ENCODE assay signal across 8 mouse cellular contexts in genomic region chr3:87996971-87997614, GRCm38 (mm10). TPM values are rescaled to one million over a fixed set of nuclear protein-coding genes. Genes with fewer than 3 reads are reported as not detected.
A peak's percentile ranks its signal among the peaks of the same experiment; 100 is the strongest.
DNase-seq lines count a peak whose midpoint lies in the region; ATAC-seq and TF ChIP-seq lines count a peak whose summit lies in the region.

No protein-coding gene starts in this region.

- H3K4me3 ChIP-seq in testis, adult 2 months (ENCODE audit: control insufficient read depth, low read depth, low read length): peak overlapping the region; percentile 14; the same call in 1 of the 2 replicates
- H3K4me3 ChIP-seq in forebrain, embryonic 12.5 days (replicated peaks): peak overlapping the region; percentile 35

- no peak for ATAC-seq in forebrain, embryonic 12.5 days (ENCODE audit: low FRiP score)
- ATAC-seq in megakaryocyte-erythroid progenitor cell, adult 5-6 weeks (replicated peaks; ENCODE audit: low FRiP score, low TSS enrichment, poor library complexity, severe bottlenecking): peak; percentile 28; the same call in 1 of the 2 replicates
- no peak for ATAC-seq in frontal cortex, adult (ENCODE audit: low TSS enrichment)

- peak overlapping the region; percentile 44; the same call in 1 of the 2 replicates for H3K9ac ChIP-seq in forebrain, embryonic 12.5 days

- H3K27ac ChIP-seq in testis, adult 2 months (ENCODE audit: control insufficient read depth, insufficient read depth, low read depth, low read length): no peak overlapping the region
- H3K27ac ChIP-seq in forebrain, embryonic 12.5 days: no peak overlapping the region

- under 1% methylated on average over 49 of the region's 49 CpGs for WGBS in forebrain, embryonic 12.5 days

- DNase-seq in testis, postnatal 14 days (ENCODE audit: low spot score): no peak
- peak; percentile 67 for DNase-seq in kidney, postnatal 10 days
- no peak for DNase-seq in spleen, postnatal 4 days (ENCODE audit: low spot score in 2 of 2)
- no peak for DNase-seq in c-Kit-positive CD71-positive TER-119-positive erythroid progenitor cells, embryonic 14.5 days (ENCODE audit: low spot score)

- no peak for TF ChIP-seq POLR2A in testis, adult 2 months (IDR thresholded peaks at IDR 0.05; ENCODE audit: control insufficient read depth, low read depth, low read length)

- H3K9me3 ChIP-seq in forebrain, embryonic 12.5 days: no peaks in the 10 kb centered on the region

- TF ChIP-seq CTCF in testis, adult 2 months (IDR thresholded peaks at IDR 0.05; ENCODE audit: control insufficient read depth, insufficient read depth, insufficient replicate concordance, low read depth, low read length): no peak

- peaks cover 24% of the 10 kb centered on the region for H3K4me1 ChIP-seq in testis, adult 2 months (ENCODE audit: control insufficient read depth, insufficient read depth, low read length)
- peaks cover 40% of the 10 kb centered on the region for H3K4me1 ChIP-seq in forebrain, embryonic 12.5 days

- peaks cover 4% of the 10 kb centered on the region; the same call in 1 of the 2 replicates for H3K27me3 ChIP-seq in testis, adult 2 months (ENCODE audit: control insufficient read depth, insufficient read depth, low read length)
- H3K27me3 ChIP-seq in forebrain, embryonic 12.5 days: peaks cover 100% of the 10 kb centered on the region

- no peaks in the 10 kb centered on the region for H3K36me3 ChIP-seq in testis, adult 2 months (ENCODE audit: control insufficient read depth, insufficient read depth, low read length)
- H3K36me3 ChIP-seq in forebrain, embryonic 12.5 days (replicated peaks): no peaks in the 10 kb centered on the region

- H3K4me2 ChIP-seq in forebrain, embryonic 12.5 days: peak overlapping the region; percentile 53

RNA-seq across cellular contexts. Expression of gene Bcan, which starts 2.9 kb away (rescaled TPM):
- polyA plus RNA-seq in testis, adult 2 months (2012; rRNA removed): 0.13 and 0.23 TPM in 2 replicates
- 1.7 and 3.6 TPM in 2 replicates for polyA plus RNA-seq in forebrain, embryonic 12.5 days (2016; fragmentation: Nextera tagmentation; extraction: Ambion mirVana)
- not detected in 2 replicates for total RNA-seq in megakaryocyte-erythroid progenitor cell, adult 5-6 weeks (2014; fragmentation: Nextera tagmentation)
- not detected in 2 replicates for total RNA-seq in megakaryocyte-erythroid progenitor cell, adult 5-6 weeks (2017)

RNA-seq across cellular contexts. Expression of gene Nes, which starts 26.2 kb away (rescaled TPM):
- 0.26 and 0.51 TPM in 2 replicates for polyA plus RNA-seq in testis, adult 2 months (2012; rRNA removed)
- polyA plus RNA-seq in forebrain, embryonic 12.5 days (2016; fragmentation: Nextera tagmentation; extraction: Ambion mirVana): 148 and 162 TPM in 2 replicates
- not detected in 2 replicates for total RNA-seq in megakaryocyte-erythroid progenitor cell, adult 5-6 weeks (2014; fragmentation: Nextera tagmentation)
- total RNA-seq in megakaryocyte-erythroid progenitor cell, adult 5-6 weeks (2017): 0.84 TPM in 1 of 2 replicates, not detected in the other

RNA-seq across cellular contexts. Expression of gene Hapln2, which starts 30.3 kb away (rescaled TPM):
- polyA plus RNA-seq in testis, adult 2 months (2012; rRNA removed): 14.0 and 15.7 TPM in 2 replicates
- not detected in 2 replicates for polyA plus RNA-seq in forebrain, embryonic 12.5 days (2016; fragmentation: Nextera tagmentation; extraction: Ambion mirVana)
- not detected in 2 replicates for total RNA-seq in megakaryocyte-erythroid progenitor cell, adult 5-6 weeks (2014; fragmentation: Nextera tagmentation)
- not detected in 2 replicates for total RNA-seq in megakaryocyte-erythroid progenitor cell, adult 5-6 weeks (2017)

RNA-seq across cellular contexts. Expression of gene Gpatch4, which starts 45.8 kb away (rescaled TPM):
- 6.7 and 6.9 TPM in 2 replicates for polyA plus RNA-seq in testis, adult 2 months (2012; rRNA removed)
- 31.4 and 32.0 TPM in 2 replicates for polyA plus RNA-seq in forebrain, embryonic 12.5 days (2016; fragmentation: Nextera tagmentation; extraction: Ambion mirVana)
- total RNA-seq in megakaryocyte-erythroid progenitor cell, adult 5-6 weeks (2014; fragmentation: Nextera tagmentation): 48.6 and 79.2 TPM in 2 replicates
- total RNA-seq in megakaryocyte-erythroid progenitor cell, adult 5-6 weeks (2017): 81.0 and 81.9 TPM in 2 replicates

RNA-seq across cellular contexts. Expression of gene Crabp2, which starts 48.6 kb away (rescaled TPM):
- 0.26 and 2.0 TPM in 2 replicates for polyA plus RNA-seq in testis, adult 2 months (2012; rRNA removed)
- polyA plus RNA-seq in forebrain, embryonic 12.5 days (2016; fragmentation: Nextera tagmentation; extraction: Ambion mirVana): 246 TPM in 2 replicates
- 2.8 TPM in 1 of 2 replicates, not detected in the other for total RNA-seq in megakaryocyte-erythroid progenitor cell, adult 5-6 weeks (2014; fragmentation: Nextera tagmentation)
- 1.2 TPM in 1 of 2 replicates, not detected in the other for total RNA-seq in megakaryocyte-erythroid progenitor cell, adult 5-6 weeks (2017)

Comparison
In these comparisons a context has a peak if more than half of its experiments do, and no peak if none do; other contexts are left out.
1. RNA of gene Nes, which starts 26.2 kb away (polyA plus RNA-seq): 148 to 162 TPM in forebrain, embryonic 12.5 days; 0.26 to 0.51 TPM in testis, adult 2 months; every median in the first group is over 10 times any median in the second.
2. RNA of gene Hapln2, which starts 30.3 kb away (polyA plus RNA-seq): 14.0 to 15.7 TPM in testis, adult 2 months; not detected in forebrain, embryonic 12.5 days; every median in the first group is over 10 times any median in the second.